11 mouse cellular contexts compared by ENCODE assay signal in the genomic region with DNA sequence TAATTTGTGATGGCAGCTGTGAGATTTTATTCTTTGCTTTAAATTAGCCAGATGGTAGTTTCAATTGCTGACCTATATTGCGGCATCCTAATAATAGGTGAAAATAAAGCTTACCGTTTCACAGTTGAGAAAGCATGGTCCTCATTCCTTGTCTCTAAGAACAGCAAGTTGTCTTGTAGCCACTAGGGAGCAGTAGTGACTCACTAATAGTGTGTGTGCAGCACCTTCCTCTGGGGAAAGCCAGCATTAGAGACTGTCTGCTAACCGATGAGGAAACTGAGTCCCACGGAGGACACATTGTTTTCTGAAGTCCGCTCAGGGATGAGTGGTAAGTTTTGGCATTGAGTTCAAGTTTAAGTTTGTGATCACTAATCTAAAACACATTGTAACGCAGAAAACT. TPM values are rescaled to one million over a fixed set of nuclear protein-coding genes. Genes with fewer than 3 reads are reported as not detected.
A peak's percentile ranks its signal among the peaks of the same experiment; 100 is the strongest.
DNase-seq lines count a peak whose midpoint lies in the region; ATAC-seq and TF ChIP-seq lines count a peak whose summit lies in the region.
"Had no signal": no experiment of that assay in that cellular context is flagged by ENCODE, and none has a peak within 500 bp of the region (broad histone marks: within the 10 kb centered on the region; RNA-seq: fewer than 3 reads in every experiment).

No protein-coding gene starts in this region.

- H3K4me2 ChIP-seq in forebrain, embryonic 14.5 days (ENCODE audit: low read length) = no peak overlapping the region
- no peak overlapping the region for H3K4me2 ChIP-seq in forebrain, embryonic 11.5 days (ENCODE audit: low read depth, low read length, severe bottlenecking)
- no peak overlapping the region for H3K4me2 ChIP-seq in liver, embryonic 11.5 days
- no peak overlapping the region for H3K4me2 ChIP-seq in limb, embryonic 14.5 days (replicated peaks; ENCODE audit: low read depth, low read length, severe bottlenecking)
- H3K4me2 ChIP-seq: midbrain, embryonic 12.5 days; stomach, embryonic 15.5 days had no signal

- H3K4me1 ChIP-seq in forebrain, embryonic 14.5 days (ENCODE audit: control insufficient read depth, insufficient read depth, low read length) = no peaks in the 10 kb centered on the region
- H3K4me1 ChIP-seq in forebrain, embryonic 11.5 days (replicated peaks; ENCODE audit: control insufficient read depth, insufficient read depth, low read length) = no peaks in the 10 kb centered on the region
- H3K4me1 ChIP-seq in liver, adult 2 months (ENCODE audit: control insufficient read depth, insufficient read depth, low read length) = no peaks in the 10 kb centered on the region
- no peaks in the 10 kb centered on the region for H3K4me1 ChIP-seq in liver, embryonic 11.5 days (replicated peaks; ENCODE audit: control insufficient read depth, insufficient read depth, low read length)
- no peaks in the 10 kb centered on the region for H3K4me1 ChIP-seq in limb, embryonic 14.5 days (ENCODE audit: control insufficient read depth, insufficient read depth, low read length)
- H3K4me1 ChIP-seq: midbrain, embryonic 12.5 days; stomach, embryonic 15.5 days had no signal

- 51% methylated on average over 6 of the region's 6 CpGs for WGBS in forebrain, embryonic 14.5 days
- WGBS in forebrain, embryonic 11.5 days = 60% methylated on average over 6 of the region's 6 CpGs
- WGBS in liver, adult 2 months = 70% methylated on average over 6 of the region's 6 CpGs
- WGBS in liver, embryonic 11.5 days = 65% methylated on average over 6 of the region's 6 CpGs
- 64% methylated on average over 6 of the region's 6 CpGs for WGBS in limb, embryonic 14.5 days

- no peak for TF ChIP-seq CTCF in liver, adult 2 months (IDR thresholded peaks at IDR 0.05; ENCODE audit: low read depth, low read length)

- no peaks in the 10 kb centered on the region for H3K79me2 ChIP-seq in liver, adult 2 months (ENCODE audit: control insufficient read depth, insufficient read depth, low read length)

- no peaks in the 10 kb centered on the region for H3K27me3 ChIP-seq in forebrain, embryonic 14.5 days (replicated peaks; ENCODE audit: control insufficient read depth, insufficient read depth, low read length)
- H3K27me3 ChIP-seq in forebrain, embryonic 11.5 days (ENCODE audit: control insufficient read depth, insufficient read depth, low read length) = no peaks in the 10 kb centered on the region
- H3K27me3 ChIP-seq in liver, adult 2 months (ENCODE audit: control insufficient read depth, insufficient read depth, low read length) = no peaks in the 10 kb centered on the region
- H3K27me3 ChIP-seq in liver, embryonic 11.5 days (replicated peaks; ENCODE audit: control insufficient read depth, insufficient read depth, low read length) = no peaks in the 10 kb centered on the region
- no peaks in the 10 kb centered on the region for H3K27me3 ChIP-seq in limb, embryonic 14.5 days (ENCODE audit: control insufficient read depth, insufficient read depth, low read length)
- H3K27me3 ChIP-seq: midbrain, embryonic 12.5 days; stomach, embryonic 15.5 days had no signal

- TF ChIP-seq POLR2A in liver, adult 2 months (IDR thresholded peaks at IDR 0.05; ENCODE audit: extremely low read depth, insufficient read depth, low read length) = no peak
- TF ChIP-seq POLR2A in limb, embryonic 14.5 days (IDR thresholded peaks at IDR 0.05; ENCODE audit: borderline replicate concordance, extremely low read depth, insufficient read depth, insufficient read length) = no peak

- H3K27ac ChIP-seq in forebrain, embryonic 14.5 days (ENCODE audit: low read depth, low read length) = no peak overlapping the region
- H3K27ac ChIP-seq in forebrain, embryonic 11.5 days (ENCODE audit: low read depth, low read length) = no peak overlapping the region
- H3K27ac ChIP-seq in liver, adult 2 months (replicated peaks; ENCODE audit: insufficient read depth, low read depth, low read length) = no peak overlapping the region
- H3K27ac ChIP-seq in liver, embryonic 11.5 days (ENCODE audit: low read depth, low read length) = no peak overlapping the region
- H3K27ac ChIP-seq in limb, embryonic 14.5 days (replicated peaks; ENCODE audit: low read depth, low read length) = no peak overlapping the region
- H3K27ac ChIP-seq: midbrain, embryonic 12.5 days; stomach, embryonic 15.5 days had no signal

- ATAC-seq in forebrain, embryonic 14.5 days = no peak
- no peak; the same call in 1 of the 2 replicates for ATAC-seq in forebrain, embryonic 11.5 days (replicated peaks; ENCODE audit: low FRiP score)
- no peak for ATAC-seq in liver, embryonic 11.5 days (replicated peaks; ENCODE audit: low FRiP score)
- ATAC-seq in limb, embryonic 14.5 days (ENCODE audit: low FRiP score, low read depth) = no peak
- ATAC-seq: inflammation-experienced regulatory T-cells, adult 6 months had no signal

- no peak overlapping the region for H3K4me3 ChIP-seq in forebrain, embryonic 14.5 days (ENCODE audit: low read depth, low read length)
- no peak overlapping the region for H3K4me3 ChIP-seq in forebrain, embryonic 11.5 days (ENCODE audit: low read depth, low read length)
- no peak overlapping the region for H3K4me3 ChIP-seq in liver, adult 2 months (ENCODE audit: insufficient read depth, low read depth, low read length)
- no peak overlapping the region for H3K4me3 ChIP-seq in liver, embryonic 11.5 days (ENCODE audit: low read depth, low read length)
- no peak overlapping the region for H3K4me3 ChIP-seq in limb, embryonic 14.5 days (replicated peaks; ENCODE audit: low read length)
- H3K4me3 ChIP-seq: midbrain, embryonic 12.5 days; stomach, embryonic 15.5 days had no signal

- DNase-seq in forebrain, embryonic 14.5 days (ENCODE audit: low spot score) = peak; percentile 76
- DNase-seq in forebrain, embryonic 11.5 days (ENCODE audit: low spot score) = no peak
- DNase-seq in liver, adult 2 months (ENCODE audit: extremely low read depth, low read depth, low spot score) = peak; percentile 12
- DNase-seq in liver, embryonic 11.5 days (ENCODE audit: low spot score) = no peak
- peak; percentile 51 for DNase-seq in ZHBTc4 (ENCODE audit: low read depth, low spot score)
- DNase-seq in limb, embryonic 14.5 days (ENCODE audit: low spot score) = peak; percentile 5
- DNase-seq in testis, postnatal 14 days (ENCODE audit: low spot score) = no peak
- DNase-seq in spleen, postnatal 4 days (ENCODE audit: low spot score in 2 of 2) = no peak

- no peak overlapping the region for H3K9ac ChIP-seq in forebrain, embryonic 14.5 days (ENCODE audit: low read length)
- H3K9ac ChIP-seq in forebrain, embryonic 11.5 days (ENCODE audit: low read length) = no peak overlapping the region
- H3K9ac ChIP-seq in liver, adult 2 months (ENCODE audit: low read depth, low read length) = no peak overlapping the region
- no peak overlapping the region for H3K9ac ChIP-seq in liver, embryonic 11.5 days (ENCODE audit: low read depth, low read length)
- no peak overlapping the region for H3K9ac ChIP-seq in limb, embryonic 14.5 days (ENCODE audit: low read depth, low read length, severe bottlenecking)
- H3K9ac ChIP-seq: midbrain, embryonic 12.5 days; stomach, embryonic 15.5 days had no signal

- no peaks in the 10 kb centered on the region for H3K36me3 ChIP-seq in forebrain, embryonic 14.5 days (ENCODE audit: control insufficient read depth, insufficient read depth, low read length)
- no peaks in the 10 kb centered on the region for H3K36me3 ChIP-seq in forebrain, embryonic 11.5 days (ENCODE audit: control insufficient read depth, insufficient read depth, low read length)
- H3K36me3 ChIP-seq in liver, adult 2 months (ENCODE audit: control insufficient read depth, insufficient read depth, low read length) = no peaks in the 10 kb centered on the region
- no peaks in the 10 kb centered on the region for H3K36me3 ChIP-seq in liver, embryonic 11.5 days (ENCODE audit: control insufficient read depth, insufficient read depth, low read length)
- no peaks in the 10 kb centered on the region for H3K36me3 ChIP-seq in limb, embryonic 14.5 days (ENCODE audit: control insufficient read depth, insufficient read depth, low read length)
- H3K36me3 ChIP-seq: midbrain, embryonic 12.5 days; stomach, embryonic 15.5 days had no signal

- no peaks in the 10 kb centered on the region for H3K9me3 ChIP-seq in forebrain, embryonic 14.5 days (replicated peaks; ENCODE audit: control insufficient read depth, low read length)
- no peaks in the 10 kb centered on the region for H3K9me3 ChIP-seq in forebrain, embryonic 11.5 days (ENCODE audit: control insufficient read depth, low read length)
- H3K9me3 ChIP-seq in liver, embryonic 11.5 days (ENCODE audit: control insufficient read depth, low read length) = no peaks in the 10 kb centered on the region
- no peaks in the 10 kb centered on the region for H3K9me3 ChIP-seq in limb, embryonic 14.5 days (ENCODE audit: control insufficient read depth, low read length)
- H3K9me3 ChIP-seq: midbrain, embryonic 12.5 days; stomach, embryonic 15.5 days had no signal

RNA-seq across cellular contexts. Expression of a gene that starts 46.5 kb away (rescaled TPM):
- not detected in 2 replicates for polyA plus RNA-seq in forebrain, embryonic 14.5 days (2014; fragmentation: Nextera tagmentation; extraction: Ambion mirVana)
- polyA plus RNA-seq in forebrain, embryonic 11.5 days (2014; fragmentation: Nextera tagmentation; extraction: Ambion mirVana) = not detected in 2 replicates
- not detected in 2 replicates for total RNA-seq in liver, adult 2 months (2014; rRNA removed)
- polyA plus RNA-seq in liver, adult 2 months (2012; rRNA removed) = 0.06 TPM in 1 of 2 replicates, not detected in the other
- 0.08 and 0.21 TPM in 2 replicates for polyA plus RNA-seq in liver, embryonic 11.5 days (2014; fragmentation: Nextera tagmentation; extraction: Ambion mirVana)
- polyA plus RNA-seq in limb, embryonic 14.5 days (2012; rRNA removed) = not detected in 2 replicates
- polyA plus RNA-seq in limb, embryonic 14.5 days (2014; fragmentation: Nextera tagmentation; extraction: Ambion mirVana) = not detected in 2 replicates
- polyA plus RNA-seq: inflammation-experienced regulatory T-cells, adult 6 months; midbrain, embryonic 12.5 days had no signal

Comparison
In these comparisons a context has a peak if more than half of its experiments do, and no peak if none do; other contexts are left out.
1. DNase-seq: peak in forebrain, embryonic 14.5 days (single experiment), liver, adult 2 months (single experiment), ZHBTc4 (single experiment) and limb, embryonic 14.5 days (single experiment); none in forebrain, embryonic 11.5 days (single experiment), liver, embryonic 11.5 days (single experiment), testis, postnatal 14 days (single experiment) and spleen, postnatal 4 days (0 of 2).